In genomic region chr6:53398297-53399140, GRCm38 (mm10) we compare ENCODE assay signal across 9 mouse cellular contexts.
DNase-seq lines count a peak whose midpoint lies in the region; ATAC-seq and TF ChIP-seq lines count a peak whose summit lies in the region.
"Had no signal": no experiment of that assay in that cellular context is flagged by ENCODE, and none has a peak within 500 bp of the region (broad histone marks: within the 10 kb centered on the region; RNA-seq: fewer than 3 reads in every experiment).

No protein-coding gene starts in this region.

- no peak overlapping the region for H3K27ac ChIP-seq in midbrain, embryonic 12.5 days (replicated peaks)
- no peak overlapping the region; the same call in 1 of the 2 replicates for H3K27ac ChIP-seq in midbrain, embryonic 10.5 days (replicated peaks)
- H3K27ac ChIP-seq in limb, embryonic 14.5 days (replicated peaks; ENCODE audit: low read depth, low read length) = no peak overlapping the region
- no peak overlapping the region for H3K27ac ChIP-seq in stomach, postnatal 0 days (replicated peaks)
- no peak overlapping the region for H3K27ac ChIP-seq in liver, embryonic 11.5 days (ENCODE audit: low read depth, low read length)

- no peak for TF ChIP-seq POLR2A in limb, embryonic 14.5 days (IDR thresholded peaks at IDR 0.05; ENCODE audit: borderline replicate concordance, extremely low read depth, insufficient read depth, insufficient read length)

- no peaks in the 10 kb centered on the region for H3K9me3 ChIP-seq in midbrain, embryonic 12.5 days
- H3K9me3 ChIP-seq in midbrain, embryonic 10.5 days (replicated peaks) = no peaks in the 10 kb centered on the region
- no peaks in the 10 kb centered on the region for H3K9me3 ChIP-seq in limb, embryonic 14.5 days (ENCODE audit: control insufficient read depth, low read length)
- H3K9me3 ChIP-seq in stomach, postnatal 0 days (ENCODE audit: control insufficient read depth, low read length) = no peaks in the 10 kb centered on the region
- no peaks in the 10 kb centered on the region for H3K9me3 ChIP-seq in liver, embryonic 11.5 days (ENCODE audit: control insufficient read depth, low read length)

- TF ChIP-seq CTCF in stomach, postnatal 0 days (IDR thresholded peaks at IDR 0.05; ENCODE audit: low read depth) = no peak

- peaks cover 24% of the 10 kb centered on the region for H3K4me1 ChIP-seq in midbrain, embryonic 12.5 days
- peaks cover 29% of the 10 kb centered on the region for H3K4me1 ChIP-seq in midbrain, embryonic 10.5 days
- H3K4me1 ChIP-seq in limb, embryonic 14.5 days (ENCODE audit: control insufficient read depth, insufficient read depth, low read length) = peaks cover 50% of the 10 kb centered on the region
- 0 out of 2 replicates have a peak, but pooled peaks cover 2% of the 10 kb centered on the region for H3K4me1 ChIP-seq in stomach, postnatal 0 days (replicated peaks; ENCODE audit: control insufficient read depth, insufficient read depth)
- no peaks in the 10 kb centered on the region for H3K4me1 ChIP-seq in liver, embryonic 11.5 days (replicated peaks; ENCODE audit: control insufficient read depth, insufficient read depth, low read length)

- H3K4me2 ChIP-seq in midbrain, embryonic 12.5 days (replicated peaks) = 0 out of 2 replicates have a peak overlapping the region, but pooled peaks have one; percentile 19
- H3K4me2 ChIP-seq in limb, embryonic 14.5 days (replicated peaks; ENCODE audit: low read depth, low read length, severe bottlenecking) = peak overlapping the region; percentile 10; the same call in 1 of the 2 replicates
- H3K4me2 ChIP-seq in stomach, postnatal 0 days (replicated peaks; ENCODE audit: low read depth) = no peak overlapping the region; the same call in 1 of the 2 replicates
- H3K4me2 ChIP-seq in liver, embryonic 11.5 days = no peak overlapping the region

- no peaks in the 10 kb centered on the region for H3K36me3 ChIP-seq in midbrain, embryonic 12.5 days
- no peaks in the 10 kb centered on the region for H3K36me3 ChIP-seq in midbrain, embryonic 10.5 days
- 0 out of 2 replicates have a peak, but pooled peaks cover 6% of the 10 kb centered on the region for H3K36me3 ChIP-seq in limb, embryonic 14.5 days (ENCODE audit: control insufficient read depth, insufficient read depth, low read length)
- no peaks in the 10 kb centered on the region for H3K36me3 ChIP-seq in stomach, postnatal 0 days (ENCODE audit: control insufficient read depth, insufficient read depth, low read length)
- no peaks in the 10 kb centered on the region for H3K36me3 ChIP-seq in liver, embryonic 11.5 days (ENCODE audit: control insufficient read depth, insufficient read depth, low read length)

- no peaks in the 10 kb centered on the region for H3K27me3 ChIP-seq in midbrain, embryonic 12.5 days
- H3K27me3 ChIP-seq in midbrain, embryonic 10.5 days (ENCODE audit: low read depth, poor library complexity, severe bottlenecking) = no peaks in the 10 kb centered on the region
- H3K27me3 ChIP-seq in limb, embryonic 14.5 days (ENCODE audit: control insufficient read depth, insufficient read depth, low read length) = no peaks in the 10 kb centered on the region
- no peaks in the 10 kb centered on the region for H3K27me3 ChIP-seq in stomach, postnatal 0 days (ENCODE audit: control insufficient read depth, insufficient read depth, low read length)
- no peaks in the 10 kb centered on the region for H3K27me3 ChIP-seq in liver, embryonic 11.5 days (replicated peaks; ENCODE audit: control insufficient read depth, insufficient read depth, low read length)

- H3K9ac ChIP-seq in midbrain, embryonic 12.5 days (replicated peaks) = no peak overlapping the region
- no peak overlapping the region for H3K9ac ChIP-seq in limb, embryonic 14.5 days (ENCODE audit: low read depth, low read length, severe bottlenecking)
- no peak overlapping the region for H3K9ac ChIP-seq in stomach, postnatal 0 days (ENCODE audit: low read length)
- H3K9ac ChIP-seq in liver, embryonic 11.5 days (ENCODE audit: low read depth, low read length) = no peak overlapping the region

- intact Hi-C loops in heart, postnatal 10 days (cut with DNase I) = no loop called here

- TF ChIP-seq EP300 in stomach, postnatal 0 days (optimal IDR thresholded peaks at IDR 0.05) = no peak

- H3K4me3 ChIP-seq in midbrain, embryonic 12.5 days = no peak overlapping the region
- no peak overlapping the region for H3K4me3 ChIP-seq in midbrain, embryonic 10.5 days
- no peak overlapping the region for H3K4me3 ChIP-seq in limb, embryonic 14.5 days (replicated peaks; ENCODE audit: low read length)
- H3K4me3 ChIP-seq in stomach, postnatal 0 days (ENCODE audit: low read depth, low read length) = no peak overlapping the region
- H3K4me3 ChIP-seq in liver, embryonic 11.5 days (ENCODE audit: low read depth, low read length) = no peak overlapping the region

- WGBS in midbrain, embryonic 12.5 days = 41% methylated on average over 18 of the region's 18 CpGs
- WGBS in midbrain, embryonic 10.5 days = 54% methylated on average over 18 of the region's 18 CpGs
- 14% methylated on average over 18 of the region's 18 CpGs for WGBS in limb, embryonic 14.5 days
- WGBS in stomach, postnatal 0 days = 30% methylated on average over 18 of the region's 18 CpGs
- 42% methylated on average over 18 of the region's 18 CpGs for WGBS in liver, embryonic 11.5 days

- ATAC-seq in midbrain, embryonic 12.5 days (ENCODE audit: low FRiP score, low read depth) = no peak
- ATAC-seq in limb, embryonic 14.5 days (ENCODE audit: low FRiP score, low read depth) = no peak
- peak; percentile 57 for ATAC-seq in stomach, postnatal 0 days (ENCODE audit: low FRiP score, low TSS enrichment)
- ATAC-seq in megakaryocyte-erythroid progenitor cell, adult 5-6 weeks (replicated peaks; ENCODE audit: low FRiP score, low TSS enrichment, poor library complexity, severe bottlenecking) = no peak
- no peak for ATAC-seq in liver, embryonic 11.5 days (replicated peaks; ENCODE audit: low FRiP score)

- peak; percentile 76 for DNase-seq in heart, adult 11 months
- DNase-seq in heart, postnatal 10 days = no peak
- no peak for DNase-seq in midbrain, embryonic 10.5 days (ENCODE audit: low spot score)
- peak; percentile 35 for DNase-seq in limb, embryonic 14.5 days (ENCODE audit: low spot score)
- peak; percentile 42 for DNase-seq in stomach, postnatal 0 days (ENCODE audit: low spot score)
- no peak for DNase-seq in liver, embryonic 11.5 days (ENCODE audit: low spot score)
- DNase-seq: thymus, postnatal 14 days had no signal

Comparison
In these comparisons a context has a peak if more than half of its experiments do, and no peak if none do; other contexts are left out.
1. DNase-seq: peak in heart, adult 11 months (single experiment), limb, embryonic 14.5 days (single experiment) and stomach, postnatal 0 days (single experiment); none in heart, postnatal 10 days (0 of 2), midbrain, embryonic 10.5 days (single experiment) and liver, embryonic 11.5 days (single experiment).
2. H3K4me2 ChIP-seq: peak in midbrain, embryonic 12.5 days (single experiment) and limb, embryonic 14.5 days (single experiment); none in stomach, postnatal 0 days (single experiment) and liver, embryonic 11.5 days (single experiment).